Mouse (Mus musculus) myocyte (in vitro differentiated cells): ENCODE measurements around the gene Ccdc102a.

ENCODE experiments used
- CEBPB ChIP-seq: IDR thresholded peaks from 2 replicates; pipeline ENCODE4 v1.6.1; 2011; ENCODE audit warnings: mild to moderate bottlenecking, moderate library complexity; ENCODE audit not compliant: poor library complexity, insufficient read depth, severe bottlenecking
- E2F4 ChIP-seq: IDR thresholded peaks from one replicate; pipeline ENCODE4 v1.6.1; 2011; ENCODE audit warnings: mild to moderate bottlenecking, control low read depth, moderate library complexity; ENCODE audit not compliant: insufficient read depth
- MAX ChIP-seq: IDR thresholded peaks from one replicate; pipeline ENCODE4 v1.6.1; 2011; ENCODE audit warnings: low read depth, mild to moderate bottlenecking, control low read depth
- MYOD1 ChIP-seq, 3 experiments: IDR thresholded peaks; one replicate each; pipeline ENCODE4 v1.6.1; 2011; ENCODE audit warnings: control low read depth in 2 of 3, low read depth in 2 of 3, mild to moderate bottlenecking in 2 of 3, moderate library complexity in 1 of 3; ENCODE audit not compliant: insufficient read length in 2 of 3, control insufficient read depth in 1 of 3
- MYOG ChIP-seq, 3 experiments: IDR thresholded peaks; one replicate each; pipeline ENCODE4 v1.6.1; 2011; ENCODE audit warnings: control low read depth in 2 of 3, low read depth in 2 of 3, mild to moderate bottlenecking in 2 of 3; ENCODE audit not compliant: insufficient read length in 2 of 3, control insufficient read depth in 1 of 3, insufficient read depth in 1 of 3
- POLR2A ChIP-seq: IDR thresholded peaks from one replicate; pipeline ENCODE4 v1.6.1; 2011; ENCODE audit warnings: low read depth, mild to moderate bottlenecking, control low read depth, moderate library complexity; ENCODE audit not compliant: insufficient read length
- POLR2AphosphoS2 ChIP-seq: IDR thresholded peaks from one replicate; pipeline ENCODE4 v1.6.1; 2011; ENCODE audit warnings: low read depth, control low read depth; ENCODE audit not compliant: insufficient read length
- SRF ChIP-seq: IDR thresholded peaks from one replicate; pipeline ENCODE4 v1.6.1; 2011; ENCODE audit warnings: low read depth; ENCODE audit not compliant: control insufficient read depth, insufficient read length
- TCF3 ChIP-seq: IDR thresholded peaks from one replicate; pipeline ENCODE4 v1.6.1; 2011; ENCODE audit warnings: low read depth, control low read depth; ENCODE audit not compliant: insufficient read length
- USF1 ChIP-seq: IDR thresholded peaks from one replicate; pipeline ENCODE4 v1.6.1; 2011; ENCODE audit warnings: low read depth, mild to moderate bottlenecking, control low read depth, moderate library complexity

GRCm38 (mm10) chr8:94919256-94919655, 1.4 kb upstream of the Ccdc102a start:
- no peak for TF ChIP-seq POLR2A
- no peak for TF ChIP-seq POLR2AphosphoS2
- no peak for TF ChIP-seq MAX
- TF ChIP-seq CEBPB: no peak
- no peak for TF ChIP-seq SRF
- no peak for TF ChIP-seq USF1
- TF ChIP-seq MYOD1 (IDR thresholded peaks at IDR 0.05; ENCODE audit: control insufficient read depth in 1 of 3, insufficient read length in 2 of 3, low read depth in 2 of 3): no peak
- no peak for TF ChIP-seq MYOG (IDR thresholded peaks at IDR 0.05; ENCODE audit: control insufficient read depth in 1 of 3, insufficient read depth in 1 of 3, insufficient read length in 2 of 3, low read depth in 2 of 3)
- TF ChIP-seq E2F4: no peak
- no peak for TF ChIP-seq TCF3
